Mouse (Mus musculus) lung, postnatal 0 days (tissue): ENCODE results near the gene Rpl18. TPM values are rescaled to one million over a fixed set of nuclear protein-coding genes. Genes with fewer than 3 reads are reported as not detected.

Experiments used
- ATAC-seq: fragments of 200-750 bp; cut with Nextera tagmentation; 2 replicates; pipeline ENCODE4 v1.8.0; 2017; ENCODE audit warnings: moderate library complexity
- DNase-seq: peaks from one replicate; pipeline ENCODE4 v3.0.0-alpha.2; 2016; ENCODE audit warnings: low spot score
- H3K27ac ChIP-seq: fragments of 300-500 bp; sonication (generic); 2 replicates; pipeline ENCODE4 v1.5.1; 2014; ENCODE audit warnings: antibody characterized with exemption, mild to moderate bottlenecking, low read length, mixed read lengths
- H3K27me3 ChIP-seq: fragments of 300-500 bp; sonication (generic); replicated peaks from 2 replicates; pipeline ENCODE4 v1.6.1; 2014; ENCODE audit warnings: low read length, mixed read lengths; ENCODE audit not compliant: insufficient read depth
- H3K36me3 ChIP-seq: fragments of 300-500 bp; sonication (generic); 2 replicates; pipeline ENCODE4 v1.6.1; 2014; ENCODE audit warnings: low read length, mixed read lengths; ENCODE audit not compliant: insufficient read depth
- H3K4me1 ChIP-seq: fragments of 300-500 bp; sonication (generic); 2 replicates; pipeline ENCODE4 v1.6.1; 2014; ENCODE audit warnings: antibody characterized with exemption, low read depth, low read length, mixed read lengths; ENCODE audit not compliant: insufficient read depth
- H3K4me2 ChIP-seq: fragments of 300-500 bp; sonication (generic); replicated peaks from 2 replicates; pipeline ENCODE4 v1.6.1; 2014; ENCODE audit warnings: low read depth, mild to moderate bottlenecking, low read length, moderate library complexity, mixed read lengths
- H3K4me3 ChIP-seq: fragments of 300-500 bp; sonication (generic); 2 replicates; pipeline ENCODE4 v1.5.1; 2014; ENCODE audit warnings: low read depth, low read length
- H3K9ac ChIP-seq: fragments of 300-500 bp; sonication (generic); replicated peaks from 2 replicates; pipeline ENCODE4 v1.6.1; 2014; ENCODE audit warnings: low read depth, mild to moderate bottlenecking
- H3K9me3 ChIP-seq: fragments of 300-500 bp; sonication (generic); 2 replicates; pipeline ENCODE4 v1.6.1; 2016; ENCODE audit warnings: low read length, mixed read lengths
- CTCF ChIP-seq: IDR thresholded peaks from 2 replicates; pipeline ENCODE4 v1.5.1; 2016; ENCODE audit warnings: antibody characterized with exemption, mild to moderate bottlenecking
- EP300 ChIP-seq: IDR thresholded peaks from 2 replicates; pipeline ENCODE4 v1.6.1; 2016; ENCODE audit warnings: antibody characterized with exemption, mild to moderate bottlenecking, control low read depth
- WGBS: fragments of 180-500 bp; shearing (Covaris S2); extraction: QIAGEN DNeasy Blood & Tissue Kit; methylation state at CpG from one replicate; pipeline ENCODE4 v1.1.7; 2014; 5-methylcytosine and 5-hydroxymethylcytosine counted together
- polyA plus RNA-seq: library from polyadenylated mRNA; unstranded; fragments of >200 nt; fragmentation: Nextera tagmentation; extraction: Ambion mirVana; gene quantifications from 2 replicates; pipeline ENCODE4 v1.2.1, GENCODE M21; 2015

Rpl18 gene
- polyA plus RNA-seq, 1 experiment from 2014 or later: 782 TPM

- H3K27ac ChIP-seq: peak overlapping the region; percentile 85
- peak overlapping the region; percentile 95 for H3K4me2 ChIP-seq
- DNase-seq (peak; percentile 87), ATAC-seq (peak; percentile 14)
- H3K9me3 ChIP-seq: no peaks in the 10 kb centered on the region
- peak overlapping the region; percentile 70 for H3K9ac ChIP-seq
- TF ChIP-seq CTCF (peak; percentile 13; the same call in 1 of the 2 replicates), EP300 (no peak)
- H3K4me1 ChIP-seq: peaks cover 33% of the 10 kb centered on the region
- H3K27me3 ChIP-seq: no peaks in the 10 kb centered on the region
- WGBS: under 1% methylated on average over 37 of the region's 45 CpGs
- H3K36me3 ChIP-seq: peaks cover 8% of the 10 kb centered on the region
- peak overlapping the region; percentile 51 for H3K4me3 ChIP-seq
Observed at GRCm38 (mm10) chr7:45706721-45707241, 8.5 kb upstream of the Rpl18 start.

- Histone ChIP-seq H3K27ac (peak overlapping the region; percentile 85), H3K4me3 (peak overlapping the region; percentile 51), H3K4me2 (peak overlapping the region; percentile 95), H3K36me3 (peaks cover 8% of the 10 kb centered on the region), H3K9ac (peak overlapping the region; percentile 42; the same call in 1 of the 2 replicates), H3K4me1 (peaks cover 33% of the 10 kb centered on the region), H3K9me3 (no peaks in the 10 kb centered on the region), H3K27me3 (no peaks in the 10 kb centered on the region)
- TF ChIP-seq EP300 (no peak; the same call in 1 of the 2 replicates), CTCF (no peak)
- peak; percentile 60 for ATAC-seq
- DNase-seq: peak; percentile 97
- under 1% methylated on average over 27 of the region's 27 CpGs for WGBS
Observed at GRCm38 (mm10) chr7:45707375-45707967, 7.8 kb upstream of the Rpl18 start.

GRCm38 (mm10) chr7:45708221-45708761 lies 7.0 kb upstream of the Rpl18 start:
- DNase-seq (peak; percentile 34), ATAC-seq (no peak)
- Histone ChIP-seq H3K4me2 (peak overlapping the region; percentile 95), H3K9ac (no peak overlapping the region), H3K36me3 (peaks cover 15% of the 10 kb centered on the region), H3K4me3 (no peak overlapping the region), H3K4me1 (peaks cover 33% of the 10 kb centered on the region), H3K9me3 (no peaks in the 10 kb centered on the region), H3K27ac (peak overlapping the region; percentile 85; the same call in 1 of the 2 replicates), H3K27me3 (no peaks in the 10 kb centered on the region)
- no peak for TF ChIP-seq EP300
- TF ChIP-seq CTCF: no peak
- WGBS: 28% methylated on average over 13 of the region's 13 CpGs

GRCm38 (mm10) chr7:45709036-45709435 lies 6.2 kb upstream of the Rpl18 start:
- no peak overlapping the region for H3K4me2 ChIP-seq
- no peaks in the 10 kb centered on the region for H3K9me3 ChIP-seq
- TF ChIP-seq CTCF (no peak), EP300 (no peak)
- peaks cover 17% of the 10 kb centered on the region for H3K36me3 ChIP-seq
- no peak overlapping the region for H3K9ac ChIP-seq
- H3K4me1 ChIP-seq: peaks cover 28% of the 10 kb centered on the region
- H3K27me3 ChIP-seq: no peaks in the 10 kb centered on the region
- ATAC-seq: no peak
- no peak overlapping the region for H3K4me3 ChIP-seq
- no peak overlapping the region for H3K27ac ChIP-seq
- whole genome bisulfite sequencing: 29% methylated on average over 6 of the region's 6 CpGs
- no peak for DNase-seq

- H3K36me3 ChIP-seq: peaks cover 17% of the 10 kb centered on the region
- WGBS: 63% methylated on average over 14 of the region's 14 CpGs
- no peak overlapping the region for H3K9ac ChIP-seq
- DNase-seq (no peak), ATAC-seq (no peak)
- no peaks in the 10 kb centered on the region for H3K27me3 ChIP-seq
- no peak overlapping the region for H3K27ac ChIP-seq
- TF ChIP-seq EP300 (no peak), CTCF (no peak)
- peaks cover 26% of the 10 kb centered on the region for H3K4me1 ChIP-seq
- no peaks in the 10 kb centered on the region for H3K9me3 ChIP-seq
- no peak overlapping the region for H3K4me3 ChIP-seq
- H3K4me2 ChIP-seq: no peak overlapping the region
Observed at GRCm38 (mm10) chr7:45709677-45710355, 5.4 kb upstream of the Rpl18 start.

GRCm38 (mm10) chr7:45710477-45711191 lies 4.6 kb upstream of the Rpl18 start:
- Histone ChIP-seq H3K9me3 (no peaks in the 10 kb centered on the region), H3K4me3 (no peak overlapping the region), H3K9ac (no peak overlapping the region), H3K36me3 (peaks cover 17% of the 10 kb centered on the region), H3K4me1 (peaks cover 25% of the 10 kb centered on the region), H3K4me2 (no peak overlapping the region), H3K27ac (no peak overlapping the region), H3K27me3 (no peaks in the 10 kb centered on the region)
- TF ChIP-seq EP300: no peak
- no peak for TF ChIP-seq CTCF
- WGBS: 92% methylated on average over 20 of the region's 20 CpGs
- ATAC-seq (no peak), DNase-seq (no peak)
